Mouse (Mus musculus): ENCODE results near the gene Armcx4. TPM values are rescaled to one million over a fixed set of nuclear protein-coding genes. Genes with fewer than 3 reads are reported as not detected.
"Not testable (repeated sequence)": the region's sequence is repeated elsewhere in the genome, so short reads cannot be mapped to it uniquely, and the experiment has no call there.

Gene Armcx4
- polyA plus RNA-seq, 1 experiment from 2014 or later: 7.7 TPM

DNA sequence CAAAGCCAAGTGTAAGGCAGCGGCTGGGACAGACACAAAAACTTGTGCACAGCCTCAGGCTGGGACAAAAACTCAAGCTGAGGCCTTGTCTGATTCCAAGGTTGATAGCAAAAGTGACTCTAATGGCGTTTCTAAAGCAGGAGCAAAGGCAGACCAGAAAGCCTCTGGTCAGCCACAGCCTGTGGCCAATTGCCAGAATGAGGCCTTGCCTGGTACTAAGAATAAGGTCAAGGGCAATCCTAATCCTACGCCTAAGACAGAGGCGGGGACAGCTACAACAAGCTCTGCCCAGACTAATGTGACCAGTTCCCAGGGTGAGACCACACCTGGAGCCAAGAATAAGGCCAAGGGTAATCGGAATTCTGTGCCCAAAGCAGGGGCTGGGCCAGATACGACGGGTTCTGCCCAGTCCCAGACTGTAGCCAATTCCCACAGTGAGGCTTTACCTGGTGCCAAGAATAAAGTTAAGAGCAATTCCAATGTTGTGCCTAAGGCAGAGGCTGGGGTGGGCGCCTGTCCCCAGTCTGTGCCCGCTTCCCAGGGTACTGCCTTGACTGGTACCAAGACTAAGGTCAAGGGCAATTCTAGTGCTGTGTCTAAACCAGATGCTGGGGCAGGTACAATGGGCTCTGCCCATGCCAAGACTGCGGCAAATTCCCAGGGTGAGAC lies 4.7 kb downstream of the Armcx4 start:
- peaks cover 94% of the 10 kb centered on the region for H3K27me3 ChIP-seq (ENCODE audit: poor library complexity, severe bottlenecking)
- 90% methylated on average over 10 of the region's 10 CpGs for WGBS
- H3K4me3 ChIP-seq: no peak overlapping the region
- peaks cover 82% of the 10 kb centered on the region for H3K36me3 ChIP-seq (replicated peaks)
- no peaks in the 10 kb centered on the region for H3K9me3 ChIP-seq
- peaks cover 10% of the 10 kb centered on the region for H3K4me1 ChIP-seq
- H3K27ac ChIP-seq: no peak overlapping the region
- DNase-seq (ENCODE audit: extremely low spot score, low spot score): no peak

DNA sequence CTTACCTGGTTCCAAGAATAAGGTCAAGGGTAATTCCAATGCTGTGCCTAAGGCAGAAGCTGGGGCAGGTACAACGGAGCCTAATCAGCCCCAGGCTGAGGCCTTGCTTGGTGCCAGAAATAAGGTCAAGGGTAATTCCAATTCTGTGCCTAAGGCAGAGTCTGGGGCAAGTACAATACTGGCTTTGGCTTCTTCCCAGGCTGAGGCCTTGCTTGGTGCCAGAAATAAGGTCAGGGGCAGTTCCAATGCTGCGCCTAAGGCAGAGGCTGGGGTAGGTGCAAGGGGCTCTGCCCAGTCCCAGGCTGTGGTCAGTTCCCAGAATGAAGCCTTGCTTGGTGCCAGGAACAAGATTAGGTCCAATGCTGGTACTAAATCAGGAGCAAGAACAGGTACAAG lies 5.2 kb downstream of the Armcx4 start:
- Histone ChIP-seq H3K4me1 (peaks cover 10% of the 10 kb centered on the region), H3K4me3 (no peak overlapping the region), H3K36me3 (replicated peaks) (peaks cover 85% of the 10 kb centered on the region), H3K27ac (no peak overlapping the region), H3K9me3 (no peaks in the 10 kb centered on the region), H3K27me3 (ENCODE audit: poor library complexity, severe bottlenecking) (peaks cover 90% of the 10 kb centered on the region)
- 90% methylated on average over 2 of the region's 2 CpGs for WGBS
- DNase-seq (ENCODE audit: extremely low spot score, low spot score): no peak

DNA sequence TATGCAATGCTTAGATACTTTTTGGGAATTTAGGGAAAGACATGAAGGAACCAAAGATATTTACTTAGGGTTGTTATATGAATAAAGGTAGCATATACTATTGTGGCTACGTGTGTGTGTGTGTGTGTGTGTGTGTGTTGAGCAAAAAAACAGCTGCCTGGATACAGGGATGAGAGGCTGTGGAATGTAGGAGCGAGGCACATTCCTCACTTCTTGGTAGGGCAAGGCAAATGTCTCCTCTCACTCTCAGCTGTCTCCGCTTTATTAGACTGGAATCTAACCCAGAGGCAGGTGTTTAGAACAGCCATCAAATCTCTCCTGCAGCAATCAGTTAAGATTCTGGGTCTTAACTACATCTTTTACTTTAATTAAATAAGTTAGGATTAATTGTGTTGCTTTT lies 30.5 kb downstream of the Armcx4 start:
- Histone ChIP-seq H3K36me3 (replicated peaks) (peaks cover 13% of the 10 kb centered on the region), H3K27ac (peak overlapping the region; percentile 91; the same call in 1 of the 2 replicates), H3K27me3 (ENCODE audit: poor library complexity, severe bottlenecking) (peaks cover 53% of the 10 kb centered on the region), H3K9me3 (no peaks in the 10 kb centered on the region), H3K4me3 (peak overlapping the region; percentile 59; the same call in 1 of the 2 replicates), H3K4me1 (peaks cover 9% of the 10 kb centered on the region)
- WGBS: 35% methylated on average over 3 of the region's 3 CpGs
- no peak for DNase-seq (ENCODE audit: extremely low spot score, low spot score)

DNA sequence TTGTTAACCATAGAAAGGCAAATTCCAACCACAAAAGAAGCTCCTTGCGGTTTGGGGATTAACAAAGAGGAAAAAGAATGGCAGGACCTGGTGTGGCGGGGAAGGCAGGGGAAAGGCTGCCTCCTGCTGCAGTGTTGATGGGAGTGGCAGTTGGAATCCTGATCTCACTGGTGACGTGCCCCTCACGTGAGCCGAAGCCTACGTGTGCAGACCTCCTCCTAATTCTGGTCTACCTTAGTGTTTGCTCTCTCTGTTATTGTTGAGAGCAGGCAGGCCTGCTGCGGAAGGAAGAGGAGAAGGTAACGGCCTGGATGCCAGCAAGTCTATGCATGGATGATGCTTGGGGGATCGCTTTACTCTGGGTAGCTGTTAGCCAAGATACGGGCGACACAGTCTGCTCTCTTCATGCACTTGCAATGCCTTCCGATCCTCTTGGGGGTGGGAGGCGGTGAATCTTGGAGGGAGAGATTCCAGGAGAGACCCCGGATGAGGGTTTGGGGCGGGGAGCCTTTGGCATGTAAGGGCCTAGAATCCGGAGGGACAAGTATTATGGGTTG lies 31.5 kb downstream of the Armcx4 start, which contains the start of gene Armcx1:
Armcx1 (plus strand) TSS at position 212 of the 557 bp plus-strand sequence.
- peaks cover 13% of the 10 kb centered on the region for H3K36me3 ChIP-seq (replicated peaks)
- peak within 1 kb of the TSS; percentile 59 for H3K4me3 ChIP-seq
- WGBS: 14% methylated on average over 16 of the region's 16 CpGs
- peaks cover 62% of the 10 kb centered on the region for H3K27me3 ChIP-seq (ENCODE audit: poor library complexity, severe bottlenecking)
- peaks cover 9% of the 10 kb centered on the region for H3K4me1 ChIP-seq
- H3K27ac ChIP-seq: peak within 1 kb of the TSS; percentile 91
- H3K9me3 ChIP-seq: no peaks in the 10 kb centered on the region
- DNase-seq (ENCODE audit: extremely low spot score, low spot score): peak; percentile 69

DNA sequence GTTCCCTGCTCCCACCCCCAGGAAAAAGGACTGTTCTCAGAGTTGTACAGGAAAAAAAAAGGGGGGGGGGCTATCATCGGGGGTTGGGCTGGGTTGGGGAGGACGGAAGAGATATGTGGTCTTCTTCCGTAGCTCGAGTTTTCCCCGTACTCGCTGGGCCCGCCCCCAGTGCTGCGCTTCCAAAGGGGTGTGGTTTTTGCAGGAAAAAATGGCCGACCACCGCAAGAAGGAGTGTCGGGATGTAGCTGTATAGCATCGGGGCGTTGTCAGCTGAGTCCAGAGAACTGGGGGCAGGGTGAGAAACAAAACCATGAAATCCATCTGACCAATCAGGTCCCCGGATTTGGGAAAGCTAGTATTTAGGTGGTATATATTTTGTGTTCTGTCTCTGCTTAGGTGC lies 32.2 kb downstream of the Armcx4 start:
- Histone ChIP-seq H3K4me3 (peak overlapping the region; percentile 59), H3K4me1 (peaks cover 11% of the 10 kb centered on the region), H3K27me3 (ENCODE audit: poor library complexity, severe bottlenecking) (peaks cover 64% of the 10 kb centered on the region), H3K36me3 (replicated peaks) (peaks cover 13% of the 10 kb centered on the region), H3K9me3 (no peaks in the 10 kb centered on the region), H3K27ac (peak overlapping the region; percentile 91)
- WGBS: 33% methylated on average over 14 of the region's 14 CpGs
- peak; percentile 63 for DNase-seq (ENCODE audit: extremely low spot score, low spot score)

DNA sequence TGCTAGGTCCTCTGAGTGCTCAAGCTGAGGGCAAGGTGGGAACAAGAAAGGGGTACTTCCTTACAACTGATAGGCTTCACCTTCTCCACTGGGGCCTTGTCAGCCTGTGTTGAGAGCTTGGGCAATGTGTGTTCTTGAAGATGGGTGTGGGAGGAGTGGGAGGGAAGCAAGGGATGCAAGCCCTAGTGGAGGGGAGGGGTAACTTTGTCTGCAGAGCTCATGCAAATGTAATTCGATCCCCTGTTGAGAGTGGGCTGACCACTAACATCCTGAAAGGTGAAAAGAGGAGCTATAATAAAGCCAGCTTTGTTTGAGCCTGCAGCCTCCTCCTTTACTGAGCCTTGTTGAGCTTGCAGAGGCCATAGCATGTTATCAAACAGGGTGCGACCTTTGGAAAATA lies 37.4 kb downstream of the Armcx4 start:
- DNase-seq (ENCODE audit: extremely low spot score, low spot score); H3K4me3 ChIP-seq; H3K9me3 ChIP-seq; H3K4me1 ChIP-seq: not testable (repeated sequence)
- Histone ChIP-seq H3K27me3 (ENCODE audit: poor library complexity, severe bottlenecking) (peaks cover 71% of the 10 kb centered on the region), H3K27ac (peak overlapping the region; percentile 15; the same call in 1 of the 2 replicates), H3K36me3 (replicated peaks) (peaks cover 13% of the 10 kb centered on the region)
- 13% methylated on average over 2 of the region's 2 CpGs for WGBS

DNA sequence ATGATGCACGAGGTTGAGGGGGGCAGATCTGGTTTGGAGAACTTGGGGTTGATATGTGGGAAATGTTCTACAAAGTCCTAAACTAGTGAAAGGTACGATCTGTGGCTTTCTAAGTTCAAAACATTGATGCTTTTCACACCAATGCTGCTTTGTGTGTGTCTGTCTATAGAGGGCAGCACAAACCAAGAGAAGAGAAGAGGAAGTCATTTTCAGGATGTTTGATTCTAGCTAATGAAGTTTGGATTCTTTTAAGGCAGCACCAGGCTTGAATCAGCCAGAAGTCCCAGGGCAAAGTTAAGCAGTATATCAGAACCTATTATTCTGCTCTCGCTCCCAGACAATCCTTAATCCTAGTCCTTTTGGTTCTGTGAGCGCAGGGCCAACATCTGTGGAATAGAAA lies 43.5 kb downstream of the Armcx4 start:
- H3K36me3 ChIP-seq (replicated peaks): no peaks in the 10 kb centered on the region
- no peaks in the 10 kb centered on the region for H3K4me1 ChIP-seq
- H3K27me3 ChIP-seq (ENCODE audit: poor library complexity, severe bottlenecking): peaks cover 86% of the 10 kb centered on the region
- no peaks in the 10 kb centered on the region for H3K9me3 ChIP-seq
- H3K27ac ChIP-seq: no peak overlapping the region
- no peak overlapping the region for H3K4me3 ChIP-seq
- no peak for DNase-seq (ENCODE audit: extremely low spot score, low spot score)
- 48% methylated on average over 4 of the region's 4 CpGs for WGBS

DNA sequence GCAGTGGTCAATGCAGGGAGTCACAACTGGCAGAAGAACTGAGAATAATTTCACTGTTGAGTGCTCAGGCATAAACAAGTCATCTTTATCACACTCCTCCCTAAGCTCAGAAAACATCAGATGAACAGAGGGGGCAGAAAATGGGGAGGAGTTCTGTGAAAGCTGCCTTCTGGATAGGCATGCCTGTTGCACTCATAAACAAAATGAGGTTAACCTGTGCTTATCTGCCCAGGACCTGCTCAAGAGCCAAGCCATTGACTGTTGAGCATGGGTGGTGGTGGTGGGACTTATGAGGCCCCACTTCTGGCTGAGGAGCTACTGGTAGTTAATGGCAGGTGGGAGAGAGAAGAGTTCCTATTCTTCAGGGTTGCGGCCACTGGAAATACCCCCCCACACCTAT lies 51.5 kb downstream of the Armcx4 start:
- no peak overlapping the region for H3K4me3 ChIP-seq
- no peaks in the 10 kb centered on the region for H3K9me3 ChIP-seq
- peaks cover 91% of the 10 kb centered on the region for H3K27me3 ChIP-seq (ENCODE audit: poor library complexity, severe bottlenecking)
- DNase-seq (ENCODE audit: extremely low spot score, low spot score): no peak
- no peaks in the 10 kb centered on the region for H3K4me1 ChIP-seq
- no peak overlapping the region for H3K27ac ChIP-seq
- WGBS: 95% methylated on average over 1 of the region's 1 CpGs
- H3K36me3 ChIP-seq (replicated peaks): no peaks in the 10 kb centered on the region

DNA sequence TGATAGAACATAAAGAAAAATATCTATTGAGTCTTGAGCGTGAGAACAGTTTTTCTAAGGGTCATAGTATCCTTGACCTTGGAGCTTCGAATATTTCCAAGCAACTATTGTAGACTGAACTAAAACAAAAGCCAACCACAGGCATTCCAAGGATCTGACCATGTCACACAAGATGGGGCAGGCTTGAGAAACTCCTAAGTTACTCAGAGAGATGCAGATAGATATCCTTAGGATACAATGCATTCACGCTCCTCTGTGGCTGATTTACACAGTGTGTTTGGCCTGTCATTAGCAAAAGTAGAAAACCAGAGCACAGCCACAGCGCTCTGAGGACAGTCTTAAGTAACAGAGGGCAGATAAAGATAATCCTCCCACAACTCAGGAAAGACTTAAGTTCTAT lies 52.8 kb downstream of the Armcx4 start:
- Histone ChIP-seq H3K27me3 (ENCODE audit: poor library complexity, severe bottlenecking) (peaks cover 89% of the 10 kb centered on the region), H3K4me1 (no peaks in the 10 kb centered on the region), H3K4me3 (no peak overlapping the region), H3K27ac (no peak overlapping the region), H3K36me3 (replicated peaks) (no peaks in the 10 kb centered on the region), H3K9me3 (no peaks in the 10 kb centered on the region)
- DNase-seq (ENCODE audit: extremely low spot score, low spot score): no peak
- 67% methylated on average over 4 of the region's 4 CpGs for WGBS

DNA sequence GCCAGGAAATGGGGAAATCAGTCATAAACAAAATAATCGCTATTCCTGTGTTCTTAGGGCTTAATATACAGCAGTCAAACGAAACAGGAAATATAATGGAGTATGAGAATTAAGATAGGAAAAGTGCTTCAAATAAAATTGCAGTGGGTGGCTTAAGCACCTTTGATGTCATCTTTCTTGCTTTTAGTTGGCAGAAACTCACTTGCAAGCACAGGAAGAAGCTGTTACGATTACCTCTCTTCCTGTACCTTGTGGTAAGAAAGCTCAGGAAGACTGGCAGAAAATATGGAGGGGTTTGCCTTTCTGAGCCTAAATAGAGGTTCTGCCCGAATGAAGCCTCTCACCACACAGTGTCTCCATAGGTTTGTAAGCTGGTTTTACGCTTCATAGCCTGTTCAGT lies 55.5 kb downstream of the Armcx4 start:
- Histone ChIP-seq H3K27me3 (ENCODE audit: poor library complexity, severe bottlenecking) (peaks cover 95% of the 10 kb centered on the region), H3K36me3 (replicated peaks) (no peaks in the 10 kb centered on the region), H3K9me3 (no peaks in the 10 kb centered on the region), H3K4me1 (no peaks in the 10 kb centered on the region), H3K4me3 (no peak overlapping the region), H3K27ac (no peak overlapping the region)
- 81% methylated on average over 5 of the region's 5 CpGs for WGBS
- DNase-seq (ENCODE audit: extremely low spot score, low spot score): no peak

Other genes starting within 250 kb of the Armcx4 start
- gene Taf7l, start 210.0 kb upstream of the Armcx4 start, polyA plus RNA-seq (2016; fragmentation: Nextera tagmentation; extraction: Ambion mirVana): 0.07 TPM in 1 of 2 replicates, not detected in the other
- 114 and 116 TPM in 2 replicates for gene Timm8a1, start 144.7 kb upstream of the Armcx4 start, polyA plus RNA-seq (2016; fragmentation: Nextera tagmentation; extraction: Ambion mirVana)
- 0.81 and 1.2 TPM in 2 replicates for gene Btk, start 102.9 kb upstream of the Armcx4 start, polyA plus RNA-seq (2016; fragmentation: Nextera tagmentation; extraction: Ambion mirVana)
- 338 and 356 TPM in 2 replicates for gene Rpl36a, start 100.9 kb upstream of the Armcx4 start, polyA plus RNA-seq (2016; fragmentation: Nextera tagmentation; extraction: Ambion mirVana)
- gene Gla, start 85.4 kb upstream of the Armcx4 start, polyA plus RNA-seq (2016; fragmentation: Nextera tagmentation; extraction: Ambion mirVana): 7.9 and 11.1 TPM in 2 replicates
- 232 and 239 TPM in 2 replicates for gene Hnrnph2, start 85.3 kb upstream of the Armcx4 start, polyA plus RNA-seq (2016; fragmentation: Nextera tagmentation; extraction: Ambion mirVana)
- 42.6 and 42.7 TPM in 2 replicates for gene Armcx1, start 31.4 kb downstream of the Armcx4 start, polyA plus RNA-seq (2016; fragmentation: Nextera tagmentation; extraction: Ambion mirVana)
- 14.6 and 15.3 TPM in 2 replicates for gene Armcx6, start 64.9 kb downstream of the Armcx4 start, polyA plus RNA-seq (2016; fragmentation: Nextera tagmentation; extraction: Ambion mirVana)
- gene Armcx3, start 70.1 kb downstream of the Armcx4 start, polyA plus RNA-seq (2016; fragmentation: Nextera tagmentation; extraction: Ambion mirVana): 48.8 and 49.1 TPM in 2 replicates
- 76.1 and 78.0 TPM in 2 replicates for gene Armcx2, start 122.7 kb downstream of the Armcx4 start, polyA plus RNA-seq (2016; fragmentation: Nextera tagmentation; extraction: Ambion mirVana)